Mouse (Mus musculus): ENCODE measurements around the gene Otud4. TPM values are rescaled to one million over a fixed set of nuclear protein-coding genes. Genes with fewer than 3 reads are reported as not detected.

Gene Otud4
- polyA plus RNA-seq, 1 experiment: 14.0 TPM

DNA sequence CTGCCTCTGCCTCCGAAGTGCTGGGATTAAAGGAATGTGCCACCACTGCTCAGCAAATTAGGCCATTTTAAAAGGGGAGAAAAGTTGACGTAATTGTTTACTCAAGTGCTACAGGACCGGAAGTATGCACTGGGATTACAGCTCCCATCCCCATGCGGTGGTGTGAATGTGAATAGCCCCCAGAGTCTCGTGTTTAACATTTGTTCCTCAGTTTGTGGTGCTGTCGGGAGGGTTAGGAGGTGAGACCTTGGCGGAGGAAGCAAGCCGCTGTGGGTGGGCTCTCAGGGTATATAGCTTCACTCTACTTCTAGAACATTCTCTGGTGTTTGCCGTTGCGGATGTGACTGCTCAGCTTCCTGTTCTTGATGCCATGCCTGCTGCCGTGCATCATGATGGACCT, 17.1 kb upstream of the Otud4 start:
- WGBS: 70% methylated on average over 11 of the region's 11 CpGs

DNA sequence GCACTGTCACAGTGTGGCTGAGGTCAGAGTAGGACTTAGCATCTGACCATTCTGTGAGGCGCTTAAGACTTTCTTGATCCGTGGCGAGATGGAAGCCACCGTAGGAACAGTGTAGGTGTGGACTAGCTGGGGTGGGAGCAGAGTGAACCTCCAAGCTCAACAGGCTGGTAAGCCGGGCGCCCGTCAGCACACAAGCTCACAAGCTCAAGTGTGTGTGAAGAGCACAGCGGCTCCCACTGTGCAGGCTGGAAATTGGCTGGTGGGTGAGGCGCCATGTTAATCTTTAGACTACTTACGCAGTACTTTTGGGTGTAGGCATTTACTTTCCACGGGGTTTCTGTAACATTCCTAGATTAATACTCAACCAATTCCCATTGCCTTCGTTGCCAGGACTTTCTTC, 16.1 kb upstream of the Otud4 start:
- no peak for DNase-seq
- no peak for TF ChIP-seq POLR2A (IDR thresholded peaks at IDR 0.05; ENCODE audit: low read depth, low read length)
- TF ChIP-seq CTCF (conservative IDR thresholded peaks at IDR 0.05; ENCODE audit: insufficient read depth, insufficient read length, low read depth, low read length): no peak
- Histone ChIP-seq H3K36me3 (ENCODE audit: control insufficient read depth, insufficient read depth, low read length) (no peaks in the 10 kb centered on the region), H3K4me3 (ENCODE audit: insufficient read depth, low read depth, low read length) (no peak overlapping the region), H3K27ac (ENCODE audit: insufficient read depth, low read depth, low read length) (no peak overlapping the region), H3K27me3 (replicated peaks; ENCODE audit: control insufficient read depth, insufficient read depth, low read length) (no peaks in the 10 kb centered on the region), H3K4me1 (ENCODE audit: control insufficient read depth, insufficient read depth, low read length) (no peaks in the 10 kb centered on the region)
- WGBS: 78% methylated on average over 12 of the region's 12 CpGs

More for the DNA sequence above, 17.1 kb upstream of the Otud4 start:
- no peaks in the 10 kb centered on the region for H3K4me1 ChIP-seq (ENCODE audit: control insufficient read depth, insufficient read depth, low read length)
- no peaks in the 10 kb centered on the region for H3K27me3 ChIP-seq (replicated peaks; ENCODE audit: control insufficient read depth, insufficient read depth, low read length)
- no peaks in the 10 kb centered on the region for H3K36me3 ChIP-seq (ENCODE audit: control insufficient read depth, insufficient read depth, low read length)
- TF ChIP-seq CTCF (conservative IDR thresholded peaks at IDR 0.05; ENCODE audit: insufficient read depth, insufficient read length, low read depth, low read length): no peak
- no peak for TF ChIP-seq POLR2A (IDR thresholded peaks at IDR 0.05; ENCODE audit: low read depth, low read length)
- no peak for DNase-seq
- no peak overlapping the region for H3K27ac ChIP-seq (ENCODE audit: insufficient read depth, low read depth, low read length)
- no peak overlapping the region for H3K4me3 ChIP-seq (ENCODE audit: insufficient read depth, low read depth, low read length)

DNA sequence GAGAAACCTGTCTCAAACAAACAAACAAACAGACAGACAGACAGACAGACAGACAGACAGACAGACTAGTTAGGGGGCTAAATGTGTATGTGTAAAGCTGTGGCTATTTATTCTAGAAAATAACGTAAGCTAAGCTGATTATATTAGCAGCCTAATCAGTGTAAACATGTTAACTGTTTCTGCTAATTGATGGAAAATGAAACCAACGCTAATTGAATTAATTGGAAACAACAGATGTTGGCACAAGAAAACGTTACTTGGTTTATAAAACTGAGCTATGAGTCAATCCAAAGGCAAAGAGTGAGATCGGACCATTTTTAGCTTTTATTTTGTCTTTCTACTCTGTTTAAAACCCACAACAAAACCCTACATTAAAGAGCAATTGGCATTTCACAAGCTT, 15.0 kb upstream of the Otud4 start:
- no peak for DNase-seq
- H3K27ac ChIP-seq (ENCODE audit: insufficient read depth, low read depth, low read length): no peak overlapping the region
- no peaks in the 10 kb centered on the region for H3K4me1 ChIP-seq (ENCODE audit: control insufficient read depth, insufficient read depth, low read length)
- 82% methylated on average over 4 of the region's 4 CpGs for WGBS
- no peaks in the 10 kb centered on the region for H3K27me3 ChIP-seq (replicated peaks; ENCODE audit: control insufficient read depth, insufficient read depth, low read length)
- TF ChIP-seq POLR2A (IDR thresholded peaks at IDR 0.05; ENCODE audit: low read depth, low read length): no peak
- TF ChIP-seq CTCF (conservative IDR thresholded peaks at IDR 0.05; ENCODE audit: insufficient read depth, insufficient read length, low read depth, low read length): no peak
- no peaks in the 10 kb centered on the region for H3K36me3 ChIP-seq (ENCODE audit: control insufficient read depth, insufficient read depth, low read length)
- no peak overlapping the region for H3K4me3 ChIP-seq (ENCODE audit: insufficient read depth, low read depth, low read length)

DNA sequence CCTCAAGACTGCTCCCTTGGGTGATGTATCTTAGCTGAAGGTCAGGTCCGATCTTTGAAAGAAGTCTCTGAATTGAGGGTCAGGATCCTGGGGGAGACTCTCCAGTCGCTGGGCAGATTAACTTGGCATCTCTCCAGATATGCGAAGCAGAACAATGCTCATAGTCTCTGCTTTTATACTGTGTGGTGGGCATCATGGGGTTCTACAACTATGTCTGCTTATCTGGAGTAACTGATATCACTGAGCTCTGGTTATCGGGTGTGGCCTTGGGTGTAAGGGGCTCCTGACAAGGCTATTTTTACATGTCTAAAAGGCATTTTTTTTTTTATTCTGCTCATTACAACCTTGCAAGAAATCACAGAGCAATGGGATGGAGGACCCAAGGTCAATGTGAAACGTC, 13.2 kb upstream of the Otud4 start:
- no peak for TF ChIP-seq CTCF (conservative IDR thresholded peaks at IDR 0.05; ENCODE audit: insufficient read depth, insufficient read length, low read depth, low read length)
- TF ChIP-seq POLR2A (IDR thresholded peaks at IDR 0.05; ENCODE audit: low read depth, low read length): no peak
- Histone ChIP-seq H3K36me3 (ENCODE audit: control insufficient read depth, insufficient read depth, low read length) (no peaks in the 10 kb centered on the region), H3K4me1 (ENCODE audit: control insufficient read depth, insufficient read depth, low read length) (no peaks in the 10 kb centered on the region), H3K27ac (ENCODE audit: insufficient read depth, low read depth, low read length) (no peak overlapping the region), H3K27me3 (replicated peaks; ENCODE audit: control insufficient read depth, insufficient read depth, low read length) (no peaks in the 10 kb centered on the region), H3K4me3 (ENCODE audit: insufficient read depth, low read depth, low read length) (no peak overlapping the region)
- no peak for DNase-seq
- 76% methylated on average over 5 of the region's 5 CpGs for WGBS

DNA sequence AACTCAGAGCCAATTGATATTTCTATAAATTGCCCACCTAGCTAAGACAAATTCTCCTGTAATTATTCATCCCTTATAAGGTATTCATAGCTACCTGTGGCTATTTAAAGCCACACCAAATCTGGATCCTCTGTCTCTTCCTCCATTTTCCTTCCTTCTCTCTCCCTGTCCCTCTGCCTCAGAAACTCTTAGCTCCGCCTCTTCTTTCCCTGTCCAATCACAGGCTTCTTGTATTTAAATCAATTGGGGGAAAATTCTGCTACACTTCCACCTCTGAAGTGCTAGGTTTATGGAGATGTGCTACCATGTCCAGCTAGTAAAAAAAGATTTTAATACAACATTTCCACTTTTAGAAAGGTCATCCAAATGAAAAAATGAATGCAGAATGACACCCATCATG, 3.9 kb upstream of the Otud4 start:
- WGBS: 90% methylated on average over 1 of the region's 1 CpGs
- no peak overlapping the region for H3K4me3 ChIP-seq (ENCODE audit: insufficient read depth, low read depth, low read length)
- no peaks in the 10 kb centered on the region; the same call in 1 of the 2 replicates for H3K27me3 ChIP-seq (replicated peaks; ENCODE audit: control insufficient read depth, insufficient read depth, low read length)
- H3K36me3 ChIP-seq (ENCODE audit: control insufficient read depth, insufficient read depth, low read length): no peaks in the 10 kb centered on the region
- no peak for TF ChIP-seq POLR2A (IDR thresholded peaks at IDR 0.05; ENCODE audit: low read depth, low read length)
- no peak for TF ChIP-seq CTCF (conservative IDR thresholded peaks at IDR 0.05; ENCODE audit: insufficient read depth, insufficient read length, low read depth, low read length)
- no peak for DNase-seq
- H3K27ac ChIP-seq (ENCODE audit: insufficient read depth, low read depth, low read length): no peak overlapping the region
- no peaks in the 10 kb centered on the region; the same call in 1 of the 2 replicates for H3K4me1 ChIP-seq (ENCODE audit: control insufficient read depth, insufficient read depth, low read length)

DNA sequence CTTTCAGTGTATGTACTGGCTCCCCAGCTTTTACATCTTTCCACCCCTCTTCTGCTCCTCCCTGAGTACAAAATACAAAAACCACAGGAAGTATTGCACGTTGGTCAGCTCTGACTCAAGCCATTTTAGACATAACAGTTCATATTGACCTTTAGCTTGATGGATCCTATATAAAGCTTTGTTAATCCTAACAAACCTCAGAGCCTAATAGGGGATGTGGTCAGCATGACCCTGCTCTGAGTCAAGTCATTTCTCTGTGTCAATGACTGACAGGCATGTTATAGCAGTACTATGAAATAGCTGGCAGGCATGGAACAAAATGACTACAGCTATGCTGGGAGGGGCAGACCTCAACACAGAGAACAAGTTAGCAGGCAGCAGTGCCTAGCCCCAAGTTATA, 3.3 kb upstream of the Otud4 start:
- TF ChIP-seq POLR2A (IDR thresholded peaks at IDR 0.05; ENCODE audit: low read depth, low read length) (no peak), CTCF (conservative IDR thresholded peaks at IDR 0.05; ENCODE audit: insufficient read depth, insufficient read length, low read depth, low read length) (no peak)
- Histone ChIP-seq H3K27me3 (replicated peaks; ENCODE audit: control insufficient read depth, insufficient read depth, low read length) (no peaks in the 10 kb centered on the region; the same call in 1 of the 2 replicates), H3K4me1 (ENCODE audit: control insufficient read depth, insufficient read depth, low read length) (peaks cover 3% of the 10 kb centered on the region), H3K27ac (ENCODE audit: insufficient read depth, low read depth, low read length) (no peak overlapping the region), H3K36me3 (ENCODE audit: control insufficient read depth, insufficient read depth, low read length) (no peaks in the 10 kb centered on the region), H3K4me3 (ENCODE audit: insufficient read depth, low read depth, low read length) (no peak overlapping the region)
- DNase-seq: no peak
- WGBS: 69% methylated on average over 1 of the region's 1 CpGs

DNA sequence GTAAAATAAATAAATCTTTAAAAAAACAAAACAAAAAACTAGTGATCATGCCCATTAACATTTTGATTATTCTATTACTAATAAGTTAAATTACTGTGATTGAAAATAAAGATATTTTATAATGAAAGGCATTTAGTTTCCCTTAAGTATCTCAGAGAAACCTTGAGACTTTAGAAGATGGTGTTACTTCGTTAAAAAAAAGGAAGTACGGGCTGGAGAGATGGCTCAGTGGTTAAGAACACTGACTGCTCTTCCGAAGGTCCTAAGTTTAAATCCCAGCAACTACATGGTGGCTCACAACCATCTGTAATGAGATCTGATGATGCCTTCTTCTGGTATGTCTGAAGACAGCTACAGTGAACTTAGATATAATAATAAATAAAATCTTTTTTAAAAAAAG, 2.2 kb upstream of the Otud4 start:
- TF ChIP-seq CTCF (conservative IDR thresholded peaks at IDR 0.05; ENCODE audit: insufficient read depth, insufficient read length, low read depth, low read length) (no peak), POLR2A (IDR thresholded peaks at IDR 0.05; ENCODE audit: low read depth, low read length) (no peak)

More for the DNA sequence above, 2.2 kb upstream of the Otud4 start:
- Histone ChIP-seq H3K4me3 (ENCODE audit: insufficient read depth, low read depth, low read length) (no peak overlapping the region), H3K27ac (ENCODE audit: insufficient read depth, low read depth, low read length) (no peak overlapping the region), H3K4me1 (ENCODE audit: control insufficient read depth, insufficient read depth, low read length) (peaks cover 10% of the 10 kb centered on the region), H3K27me3 (replicated peaks; ENCODE audit: control insufficient read depth, insufficient read depth, low read length) (no peaks in the 10 kb centered on the region; the same call in 1 of the 2 replicates), H3K36me3 (ENCODE audit: control insufficient read depth, insufficient read depth, low read length) (no peaks in the 10 kb centered on the region)
- WGBS: 84% methylated on average over 3 of the region's 3 CpGs
- DNase-seq: no peak

Measured in kidney, adult 2 months (tissue).